Mouse (Mus musculus) neural tube, embryonic 14.5 days (tissue): ENCODE measurements around the gene 6430548M08Rik. TPM values are rescaled to one million over a fixed set of nuclear protein-coding genes. Genes with fewer than 3 reads are reported as not detected.
A peak's percentile ranks its signal among the peaks of the same experiment; 100 is the strongest.

ENCODE experiments used
- ATAC-seq: fragments of 200-750 bp; cut with Nextera tagmentation; 2 replicates; pipeline ENCODE4 v1.8.0; 2017; ENCODE audit warnings: low read depth, mild to moderate bottlenecking, moderate TSS enrichment, moderate library complexity
- H3K27ac ChIP-seq: fragments of 300-500 bp; sonication (generic); 2 replicates; pipeline ENCODE4 v1.5.1; 2014; ENCODE audit warnings: low read depth, mild to moderate bottlenecking, control low read depth, low read length, moderate library complexity, mixed read lengths
- H3K27me3 ChIP-seq: fragments of 300-500 bp; sonication (generic); 2 replicates; pipeline ENCODE4 v1.6.1; 2014; ENCODE audit warnings: low read length; ENCODE audit not compliant: control insufficient read depth, insufficient read depth
- H3K36me3 ChIP-seq: fragments of 300-500 bp; sonication (generic); 2 replicates; pipeline ENCODE4 v1.6.1; 2014; ENCODE audit warnings: low read length, mixed read lengths; ENCODE audit not compliant: control insufficient read depth, insufficient read depth
- H3K4me1 ChIP-seq: fragments of 300-500 bp; sonication (generic); 2 replicates; pipeline ENCODE4 v1.6.1; 2014; ENCODE audit warnings: low read length; ENCODE audit not compliant: control insufficient read depth, insufficient read depth
- H3K4me2 ChIP-seq: fragments of 300-500 bp; sonication (generic); 2 replicates; pipeline ENCODE4 v1.6.1; 2014; ENCODE audit warnings: mild to moderate bottlenecking, low read depth, low read length, control low read depth
- H3K4me3 ChIP-seq: fragments of 300-500 bp; sonication (generic); 2 replicates; pipeline ENCODE4 v1.5.1; 2014; ENCODE audit warnings: low read depth, low read length, control low read depth, mixed read lengths
- H3K9ac ChIP-seq: fragments of 300-500 bp; sonication (generic); replicated peaks from 2 replicates; pipeline ENCODE4 v1.6.1; 2014; ENCODE audit warnings: low read depth, mild to moderate bottlenecking, control low read depth, low read length, mixed read lengths
- H3K9me3 ChIP-seq: fragments of 300-500 bp; sonication (generic); 2 replicates; pipeline ENCODE4 v1.6.1; 2016; ENCODE audit warnings: low read length; ENCODE audit not compliant: control insufficient read depth
- WGBS: fragments of 180-500 bp; shearing (Covaris S2); extraction: QIAGEN DNeasy Blood & Tissue Kit; methylation state at CpG from one replicate; pipeline ENCODE4 v1.1.7; 2014; 5-methylcytosine and 5-hydroxymethylcytosine counted together
- polyA plus RNA-seq: library from polyadenylated mRNA; unstranded; fragments of >200 nt; fragmentation: Nextera tagmentation; extraction: Ambion mirVana; gene quantifications from 2 replicates; pipeline ENCODE4 v1.2.1, GENCODE M21; 2014

6430548M08Rik gene
- polyA plus RNA-seq, 1 experiment from 2014 or later: 36.9 TPM

GRCm38 (mm10) chr8:120186454-120186853, 72.5 kb downstream of the 6430548M08Rik start:
- Histone ChIP-seq H3K4me2 (no peak overlapping the region), H3K4me1 (peaks cover 32% of the 10 kb centered on the region), H3K27me3 (no peaks in the 10 kb centered on the region), H3K4me3 (no peak overlapping the region), H3K36me3 (no peaks in the 10 kb centered on the region), H3K9me3 (no peaks in the 10 kb centered on the region), H3K9ac (no peak overlapping the region), H3K27ac (0 out of 2 replicates have a peak overlapping the region, but pooled peaks have one; percentile 3)
- 58% methylated on average over 8 of the region's 8 CpGs for WGBS
- no peak for ATAC-seq

GRCm38 (mm10) chr8:120188510-120188909, 74.6 kb downstream of the 6430548M08Rik start:
- WGBS: 85% methylated on average over 6 of the region's 6 CpGs
- Histone ChIP-seq H3K27ac (no peak overlapping the region), H3K4me3 (no peak overlapping the region), H3K36me3 (no peaks in the 10 kb centered on the region), H3K9ac (no peak overlapping the region), H3K9me3 (no peaks in the 10 kb centered on the region), H3K4me2 (no peak overlapping the region), H3K27me3 (no peaks in the 10 kb centered on the region), H3K4me1 (peaks cover 34% of the 10 kb centered on the region)
- no peak for ATAC-seq

- no peak for ATAC-seq
- no peak overlapping the region for H3K27ac ChIP-seq
- no peaks in the 10 kb centered on the region for H3K27me3 ChIP-seq
- WGBS: 85% methylated on average over 6 of the region's 6 CpGs
- peaks cover 34% of the 10 kb centered on the region for H3K4me1 ChIP-seq
- H3K9me3 ChIP-seq: no peaks in the 10 kb centered on the region
- H3K36me3 ChIP-seq: no peaks in the 10 kb centered on the region
- H3K4me3 ChIP-seq: no peak overlapping the region
- H3K4me2 ChIP-seq: no peak overlapping the region
- no peak overlapping the region for H3K9ac ChIP-seq
These were observed 75.5 kb downstream of the 6430548M08Rik start for GRCm38 (mm10) chr8:120189440-120189839.

- 78% methylated on average over 17 of the region's 17 CpGs for WGBS
- no peaks in the 10 kb centered on the region for H3K9me3 ChIP-seq
- no peak overlapping the region for H3K4me3 ChIP-seq
- H3K27me3 ChIP-seq: no peaks in the 10 kb centered on the region
- no peak overlapping the region for H3K4me2 ChIP-seq
- H3K36me3 ChIP-seq: no peaks in the 10 kb centered on the region
- no peak for ATAC-seq
- no peak overlapping the region; the same call in 1 of the 2 replicates for H3K27ac ChIP-seq
- no peak overlapping the region for H3K9ac ChIP-seq
- peaks cover 29% of the 10 kb centered on the region for H3K4me1 ChIP-seq
These were observed 76.3 kb downstream of the 6430548M08Rik start for GRCm38 (mm10) chr8:120190107-120190809.

GRCm38 (mm10) chr8:120190810-120191413, 77.0 kb downstream of the 6430548M08Rik start:
- H3K27me3 ChIP-seq: no peaks in the 10 kb centered on the region
- peaks cover 22% of the 10 kb centered on the region for H3K4me1 ChIP-seq
- 28% methylated on average over 19 of the region's 20 CpGs for WGBS
- peak overlapping the region; percentile 38 for H3K4me2 ChIP-seq
- peak overlapping the region; percentile 22 for H3K9ac ChIP-seq
- peak; percentile 83 for ATAC-seq
- peak overlapping the region; percentile 80 for H3K27ac ChIP-seq
- no peaks in the 10 kb centered on the region for H3K9me3 ChIP-seq
- no peaks in the 10 kb centered on the region for H3K36me3 ChIP-seq
- H3K4me3 ChIP-seq: no peak overlapping the region

GRCm38 (mm10) chr8:120191633-120192032, 77.7 kb downstream of the 6430548M08Rik start:
- Histone ChIP-seq H3K4me2 (no peak overlapping the region), H3K36me3 (no peaks in the 10 kb centered on the region), H3K4me1 (peaks cover 16% of the 10 kb centered on the region; the same call in 1 of the 2 replicates), H3K27ac (peak overlapping the region; percentile 80), H3K9ac (no peak overlapping the region), H3K4me3 (no peak overlapping the region), H3K27me3 (no peaks in the 10 kb centered on the region), H3K9me3 (no peaks in the 10 kb centered on the region)
- WGBS: 67% methylated on average over 5 of the region's 5 CpGs
- no peak for ATAC-seq

- Histone ChIP-seq H3K4me3 (no peak overlapping the region), H3K4me1 (peaks cover 15% of the 10 kb centered on the region; the same call in 1 of the 2 replicates), H3K4me2 (no peak overlapping the region), H3K9ac (no peak overlapping the region), H3K9me3 (no peaks in the 10 kb centered on the region), H3K36me3 (no peaks in the 10 kb centered on the region), H3K27ac (no peak overlapping the region), H3K27me3 (no peaks in the 10 kb centered on the region)
- no peak for ATAC-seq
- 98% methylated on average over 5 of the region's 5 CpGs for WGBS
These were observed 78.2 kb downstream of the 6430548M08Rik start for GRCm38 (mm10) chr8:120192118-120192517.

- no peaks in the 10 kb centered on the region for H3K4me1 ChIP-seq
- no peak overlapping the region for H3K9ac ChIP-seq
- 85% methylated on average over 6 of the region's 6 CpGs for WGBS
- H3K27ac ChIP-seq: no peak overlapping the region
- H3K27me3 ChIP-seq: no peaks in the 10 kb centered on the region
- no peaks in the 10 kb centered on the region for H3K36me3 ChIP-seq
- H3K4me2 ChIP-seq: no peak overlapping the region
- no peak overlapping the region for H3K4me3 ChIP-seq
- no peak for ATAC-seq
- H3K9me3 ChIP-seq: no peaks in the 10 kb centered on the region
These were observed 87.4 kb downstream of the 6430548M08Rik start for GRCm38 (mm10) chr8:120201351-120201750.

GRCm38 (mm10) chr8:120202546-120202945, 88.6 kb downstream of the 6430548M08Rik start:
- ATAC-seq: no peak
- WGBS: 63% methylated on average over 3 of the region's 3 CpGs
- no peaks in the 10 kb centered on the region for H3K36me3 ChIP-seq
- H3K4me3 ChIP-seq: no peak overlapping the region
- no peak overlapping the region for H3K27ac ChIP-seq
- H3K4me2 ChIP-seq: no peak overlapping the region
- H3K4me1 ChIP-seq: no peaks in the 10 kb centered on the region
- no peaks in the 10 kb centered on the region for H3K27me3 ChIP-seq
- no peak overlapping the region for H3K9ac ChIP-seq
- H3K9me3 ChIP-seq: no peaks in the 10 kb centered on the region
